Mouse (Mus musculus) R1 (cell line): ENCODE measurements around the gene Zkscan4.
"Not testable (repeated sequence)": the region's sequence is repeated elsewhere in the genome, so short reads cannot be mapped to it uniquely, and the experiment has no call there.

Source experiments
- DNase-seq: peaks from one replicate; pipeline ENCODE4 v3.0.0-alpha.2; 2018; ENCODE audit warnings: low read depth, low spot score

The Zkscan4 gene

GRCm38 (mm10) chr13:21478759-21479670 is at the start of gene Zkscan4, which contains the start of gene Gm10065:
Gene Zkscan4 (plus strand): TSS chr13:21478907.
Gene Gm10065 (minus strand): TSS chr13:21479441.
- DNase-seq = peak; percentile 64

DNA sequence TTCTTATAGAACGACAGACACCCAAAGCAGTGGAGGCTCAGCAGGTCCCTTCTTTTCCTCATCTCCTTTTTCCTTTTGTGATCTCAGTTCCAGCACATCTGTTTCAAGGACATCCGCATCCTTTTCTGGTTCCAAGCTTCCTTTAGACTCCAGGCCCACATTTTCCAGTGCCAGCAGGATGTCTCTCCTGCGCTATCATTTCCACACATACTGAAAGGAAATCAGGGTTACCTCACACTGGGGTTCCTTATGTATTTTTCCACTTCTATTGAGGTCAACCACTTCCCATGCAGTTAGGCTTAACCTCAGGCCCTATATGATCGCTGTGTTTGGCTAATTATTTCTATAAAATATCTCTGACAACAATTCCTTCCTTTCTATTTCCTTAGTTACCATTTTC is 43.2 kb upstream of the Zkscan4 start:
- DNase-seq = no peak

GRCm38 (mm10) chr13:21440503-21441206 is 38.1 kb upstream of the Zkscan4 start, which contains the start of gene Pgbd1:
Gene Pgbd1 (minus strand): TSS chr13:21441058.
- peak; percentile 83 for DNase-seq

GRCm38 (mm10) chr13:21441207-21441572 is 37.5 kb upstream of the Zkscan4 start:
- DNase-seq = no peak

DNA sequence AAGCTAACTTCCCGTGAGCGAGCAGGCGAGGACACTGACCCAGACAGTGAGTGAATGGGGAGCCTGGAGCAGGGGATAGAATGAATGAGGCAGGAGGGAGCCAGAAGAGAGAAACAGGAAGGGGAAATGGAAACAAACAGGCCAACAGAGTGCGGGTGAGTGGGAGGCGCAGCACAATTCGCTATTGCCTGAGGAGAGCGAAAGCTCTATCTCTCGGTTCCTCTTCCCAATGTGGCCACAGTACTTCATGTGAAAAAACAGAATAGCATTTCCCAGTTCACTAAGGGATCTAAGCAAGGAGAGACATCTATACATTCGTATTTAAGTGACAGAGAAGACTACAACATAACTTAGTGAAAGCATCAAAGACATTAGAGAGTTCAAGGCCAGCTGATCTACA is 31.9 kb upstream of the Zkscan4 start:
- DNase-seq = no peak

- DNase-seq = no peak
Measured at GRCm38 (mm10) chr13:21447856-21448614, 30.7 kb upstream of the Zkscan4 start.

DNA sequence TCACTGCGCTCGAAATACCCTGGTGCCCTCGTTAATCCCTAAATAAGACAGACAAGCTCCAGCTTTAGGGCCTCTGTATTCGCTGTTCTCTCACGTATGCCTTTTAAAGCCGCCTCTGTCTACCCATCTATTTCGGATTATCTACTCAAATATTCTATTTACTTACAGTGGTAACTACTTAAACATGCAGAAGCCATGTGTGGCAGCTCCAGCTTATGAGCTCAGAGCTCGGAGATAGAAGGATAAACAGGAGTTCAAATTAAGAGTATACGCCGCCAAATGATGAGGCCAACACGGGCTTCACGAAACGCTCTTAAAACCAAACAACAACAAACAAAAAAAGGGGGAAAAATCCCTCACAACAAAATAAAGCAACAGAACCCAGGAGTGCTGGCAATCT is 25.7 kb upstream of the Zkscan4 start:
- no peak for DNase-seq

GRCm38 (mm10) chr13:21453449-21453848 is 25.3 kb upstream of the Zkscan4 start, which contains the start of gene Zscan26:
Gene Zscan26 (minus strand): TSS chr13:21453730.
- peak; percentile 93 for DNase-seq

DNA sequence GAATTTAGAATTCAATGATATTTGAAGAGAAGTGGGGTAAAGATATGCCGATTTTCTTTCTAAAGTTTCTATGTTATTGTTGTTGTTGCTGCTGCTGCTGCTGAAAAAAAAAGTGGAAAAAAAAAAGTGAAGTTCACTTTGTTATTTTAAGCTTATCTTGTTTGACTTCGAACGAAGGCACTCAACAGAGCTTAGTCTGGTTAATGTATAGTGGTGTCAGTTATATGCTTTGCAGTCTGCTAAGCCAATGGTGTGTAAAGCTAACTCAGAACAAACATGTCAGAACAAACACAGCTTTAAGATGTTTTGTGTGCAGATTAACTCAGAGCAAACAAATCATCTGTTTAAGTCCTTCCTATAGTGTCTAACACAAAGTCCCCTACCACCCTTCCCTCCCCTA is 24.6 kb upstream of the Zkscan4 start:
- no peak for DNase-seq

DNA sequence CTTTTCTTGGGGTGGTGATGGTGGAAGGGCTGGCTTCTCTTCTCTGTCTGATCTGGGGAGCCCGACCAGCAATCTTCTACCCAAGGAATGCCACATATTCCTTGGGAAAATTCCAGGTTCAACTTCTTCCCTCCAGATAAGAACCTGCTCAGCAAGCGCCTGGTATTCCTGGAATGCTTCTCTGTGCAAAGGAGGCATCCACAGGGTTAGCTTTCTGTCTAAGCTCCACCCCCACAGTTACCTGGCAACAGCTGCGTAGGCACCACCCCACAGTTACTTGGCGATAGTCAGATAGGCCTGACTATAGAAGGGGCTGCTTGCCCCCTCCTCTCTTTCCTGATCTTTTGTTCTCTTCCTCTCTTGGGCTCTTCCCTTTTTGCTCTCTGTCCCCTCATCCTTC is 22.4 kb upstream of the Zkscan4 start:
- DNase-seq = peak; percentile 96

DNA sequence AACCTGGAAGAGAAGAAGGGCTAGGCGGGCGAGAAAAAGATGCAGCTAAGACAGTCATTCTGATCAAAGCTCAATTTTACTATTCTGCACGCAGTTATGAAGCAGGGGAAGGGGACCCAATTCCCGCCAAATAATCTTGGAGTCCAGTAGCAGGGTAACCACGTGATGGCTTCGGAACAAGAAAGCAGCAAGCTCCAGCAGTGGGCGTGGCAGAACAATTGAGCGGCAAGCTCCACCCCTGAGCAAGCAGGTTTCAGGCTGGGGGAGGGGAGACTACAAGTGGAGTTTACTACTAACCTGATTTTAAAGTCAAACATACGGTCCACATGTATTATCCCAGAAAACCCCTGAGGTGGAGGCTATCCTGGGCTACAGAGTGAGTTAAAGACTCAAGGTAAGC is 16.2 kb upstream of the Zkscan4 start:
- peak; percentile 82 for DNase-seq

DNA sequence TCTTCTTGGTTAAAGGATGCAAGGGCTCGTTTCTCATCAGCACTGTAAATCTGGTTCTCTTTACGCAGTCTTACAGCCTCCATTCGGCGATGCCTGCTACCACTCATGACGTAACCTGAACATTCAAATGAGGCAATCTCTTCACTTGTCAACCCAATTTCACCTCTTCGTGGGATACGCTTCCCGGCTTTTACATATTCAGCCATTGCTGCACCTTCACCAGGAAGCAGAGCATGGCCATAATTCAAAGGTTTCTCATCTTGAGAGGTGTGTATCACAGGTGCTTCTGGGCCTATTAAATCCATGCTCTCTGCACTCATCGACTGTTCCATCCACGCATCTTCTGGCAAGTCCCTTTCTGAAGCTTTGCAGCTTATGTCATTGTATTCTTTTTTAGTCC is 11.4 kb upstream of the Zkscan4 start:
- no peak for DNase-seq

DNA sequence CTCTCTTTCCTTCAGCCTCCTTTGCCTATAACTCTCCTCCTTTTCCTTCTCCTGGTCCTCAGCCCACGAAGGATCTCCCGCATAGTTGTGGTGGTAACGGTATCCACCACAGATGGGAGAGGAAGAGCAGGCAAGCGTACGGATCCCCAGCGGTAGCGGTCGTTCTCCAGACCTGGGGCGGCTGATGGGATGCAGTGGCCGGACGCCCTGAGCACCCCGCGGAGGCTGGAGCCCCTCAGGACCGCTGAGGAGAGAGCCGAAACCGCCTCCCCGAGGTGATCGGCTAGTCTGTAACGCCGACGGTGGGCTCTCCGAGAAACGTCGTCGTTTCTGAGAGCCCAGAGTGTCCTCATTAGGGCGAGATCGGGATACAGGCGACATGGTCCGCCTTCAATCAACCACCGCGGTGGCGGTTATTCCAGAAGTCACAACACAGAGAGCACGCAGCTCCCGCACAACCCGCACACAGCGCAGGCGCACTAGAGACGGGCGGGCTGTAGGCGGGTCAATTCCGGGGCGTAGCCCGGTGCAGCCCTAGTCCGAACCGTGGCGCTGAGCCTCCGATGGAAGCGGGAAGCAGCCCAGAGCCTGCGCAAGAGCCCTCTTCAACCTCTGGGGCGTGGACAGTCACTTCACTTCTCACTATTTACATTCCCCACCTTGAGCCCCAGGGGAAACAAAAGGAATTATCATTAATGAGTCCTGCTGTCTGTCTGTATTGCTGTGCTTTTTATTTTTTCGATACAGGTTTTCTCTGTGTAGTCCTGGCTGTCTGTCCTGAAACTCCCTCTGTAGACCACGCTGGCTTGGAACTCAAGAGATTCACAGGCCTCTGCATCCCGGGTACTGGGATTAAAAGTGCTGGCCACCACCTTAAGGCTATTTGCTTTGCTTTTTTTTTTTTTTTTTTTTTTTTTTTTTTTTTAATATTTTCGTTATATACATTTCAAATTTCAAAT is 10.4 kb upstream of the Zkscan4 start, which contains the start of gene Nkapl:
Nkapl (minus strand) TSS at position 449 of the 959 bp plus-strand sequence.
- peak; percentile 93 for DNase-seq

- no peak for DNase-seq
Measured at GRCm38 (mm10) chr13:21469097-21469496, 9.6 kb upstream of the Zkscan4 start.

DNA sequence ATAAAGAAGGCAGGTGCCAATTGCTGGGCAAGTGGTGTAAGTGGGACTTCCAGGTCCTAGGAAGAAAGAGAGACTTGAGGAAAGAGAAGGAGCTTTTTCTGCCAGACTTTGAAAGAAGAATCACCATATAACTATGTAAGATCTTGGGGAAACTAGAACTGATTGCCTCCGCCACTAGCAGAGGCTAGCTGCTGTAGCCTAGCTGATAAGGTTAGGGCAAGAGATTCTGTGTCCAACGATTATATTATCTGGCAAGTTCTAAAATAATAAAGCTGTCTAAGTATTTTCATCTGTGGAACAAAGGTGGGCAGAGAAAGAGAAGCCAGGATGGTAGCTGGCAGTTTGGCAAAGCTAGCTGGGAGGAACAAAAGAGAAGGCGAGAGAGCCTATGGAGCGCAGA is 6.3 kb upstream of the Zkscan4 start:
- no peak for DNase-seq

DNA sequence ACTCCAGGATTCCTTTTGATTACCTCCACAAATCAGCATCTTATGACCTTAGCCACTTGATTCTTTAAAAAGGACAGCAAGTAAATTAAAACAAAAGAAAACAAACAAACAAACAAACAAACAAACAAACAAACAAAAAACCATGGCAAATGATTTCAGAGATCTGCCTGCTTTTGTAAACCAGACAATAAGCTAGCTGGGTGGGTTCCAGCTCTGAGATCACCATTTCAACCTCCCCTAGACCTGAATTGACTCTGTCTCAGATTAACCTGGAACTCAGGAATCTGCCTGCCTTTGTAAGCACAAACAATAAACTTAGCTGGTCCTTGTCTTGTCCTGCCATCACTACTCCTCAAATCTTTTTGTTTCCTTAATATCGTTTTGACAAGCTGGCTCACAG is 8.2 kb downstream of the Zkscan4 start:
- DNase-seq = peak; percentile 61

- no peak for DNase-seq
Measured at GRCm38 (mm10) chr13:21492847-21493246, 14.1 kb downstream of the Zkscan4 start.

- DNase-seq = no peak
Measured at GRCm38 (mm10) chr13:21495080-21495479, 16.4 kb downstream of the Zkscan4 start, which contains the start of gene AK157302. Gene AK157302 (plus strand): TSS chr13:21495223.

GRCm38 (mm10) chr13:21501182-21501581 is 22.5 kb downstream of the Zkscan4 start, which contains the start of gene Gm11273:
Gene Gm11273 (minus strand): TSS chr13:21501418.
- not testable (repeated sequence) for DNase-seq

DNA sequence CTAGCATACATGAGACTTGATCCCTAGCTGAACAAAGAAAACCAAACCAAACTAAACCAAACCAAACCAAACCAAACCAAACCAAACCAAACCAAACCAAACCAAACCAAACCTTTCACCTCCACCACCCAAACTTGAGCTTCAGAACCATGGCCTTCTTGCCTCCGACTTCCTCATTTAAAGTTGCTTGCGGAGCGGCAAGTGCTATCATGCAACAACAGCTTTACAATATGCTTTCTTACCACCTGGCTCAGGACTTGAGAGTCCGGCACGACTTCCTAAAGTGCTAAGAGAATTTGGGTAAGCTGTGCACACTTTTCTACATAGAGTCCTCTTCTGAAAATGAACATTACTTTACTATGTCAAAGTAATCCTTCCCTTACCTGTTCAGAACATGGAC is 23.6 kb downstream of the Zkscan4 start:
- no peak for DNase-seq
